Mouse (Mus musculus): Measurements from ENCODE around the gene Zfp239.

DNA sequence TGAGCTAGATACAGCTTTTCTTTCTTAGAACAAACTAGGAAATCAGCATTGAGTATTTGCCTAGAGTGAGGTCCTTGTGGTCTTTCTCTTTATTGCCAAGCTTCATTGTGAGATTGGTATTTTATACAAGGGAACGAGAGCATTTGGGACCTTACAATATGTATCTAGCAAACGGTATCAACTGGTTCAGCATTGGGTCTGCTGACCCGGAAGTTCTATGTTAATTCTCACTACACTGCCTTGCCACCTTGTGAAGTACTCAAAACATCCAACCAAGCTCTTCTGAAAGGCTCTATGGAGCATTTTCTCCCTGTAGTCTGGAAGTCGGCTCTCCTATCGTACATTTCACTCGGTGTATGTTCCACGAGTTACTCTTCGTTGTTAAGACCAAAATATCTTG is 1.9 kb downstream of the Zfp239 start:
- TF ChIP-seq CTCF (IDR thresholded peaks at IDR 0.05; ENCODE audit: low read depth, low read length) = no peak
- no peak for TF ChIP-seq TAL1 (conservative IDR thresholded peaks at IDR 0.05; ENCODE audit: low read depth, low read length)
- TF ChIP-seq POLR2AphosphoS5 (IDR thresholded peaks at IDR 0.05; ENCODE audit: insufficient replicate concordance, low read depth, low read length) = no peak

Data from G1E (cell line).